Mouse (Mus musculus) embryonic facial prominence, embryonic 12.5 days (tissue): ENCODE measurements at regions not wholly inside any gene's neighbourhood (a gene's known extent, or its start where the extent isn't known, plus 50 kb on each side); places are given as distances from the start of the nearest gene placed in this dataset.
"Not testable (repeated sequence)": the region's sequence is repeated elsewhere in the genome, so short reads cannot be mapped to it uniquely, and the experiment has no call there.

ENCODE experiments used
- ATAC-seq: fragments of 200-750 bp; cut with Nextera tagmentation; 2 replicates; pipeline ENCODE4 v1.8.0; 2017; ENCODE audit not compliant: insufficient number of reproducible peaks, insufficient read depth, low FRiP score, low TSS enrichment
- H3K27ac ChIP-seq: fragments of 300-500 bp; sonication (generic); 2 replicates; pipeline ENCODE4 v1.5.1; 2016; ENCODE audit warnings: mild to moderate bottlenecking
- H3K27me3 ChIP-seq: fragments of 300-500 bp; sonication (generic); 2 replicates; pipeline ENCODE4 v1.6.1; 2016; ENCODE audit warnings: mild to moderate bottlenecking, moderate library complexity
- H3K36me3 ChIP-seq: fragments of 300-500 bp; sonication (generic); 2 replicates; pipeline ENCODE4 v1.6.1; 2016; ENCODE audit warnings: mild to moderate bottlenecking
- H3K4me1 ChIP-seq: fragments of 300-500 bp; sonication (generic); 2 replicates; pipeline ENCODE4 v1.6.1; 2016
- H3K4me2 ChIP-seq: fragments of 300-500 bp; sonication (generic); replicated peaks from 2 replicates; pipeline ENCODE4 v1.6.1; 2016; ENCODE audit warnings: mild to moderate bottlenecking, moderate library complexity
- H3K4me3 ChIP-seq: fragments of 300-500 bp; sonication (generic); 2 replicates; pipeline ENCODE4 v1.5.1; 2016; ENCODE audit warnings: mild to moderate bottlenecking
- H3K9ac ChIP-seq: fragments of 300-500 bp; sonication (generic); 2 replicates; pipeline ENCODE4 v1.6.1; 2016; ENCODE audit warnings: mild to moderate bottlenecking, moderate library complexity
- H3K9me3 ChIP-seq: fragments of 300-500 bp; sonication (generic); 2 replicates; pipeline ENCODE4 v1.6.1; 2016; ENCODE audit warnings: mild to moderate bottlenecking, moderate library complexity
- WGBS: fragments of 180-500 bp; shearing (Covaris S2); methylation state at CpG from one replicate; pipeline ENCODE4 v1.1.7; 2016; 5-methylcytosine and 5-hydroxymethylcytosine counted together

- ATAC-seq, H3K4me2 ChIP-seq, H3K4me1 ChIP-seq, H3K4me3 ChIP-seq, H3K27ac ChIP-seq, H3K9ac ChIP-seq, H3K27me3 ChIP-seq: not testable (repeated sequence)
- peaks cover 10% of the 10 kb centered on the region; the same call in 1 of the 2 replicates for H3K36me3 ChIP-seq
- whole genome bisulfite sequencing, result 97% methylated on average over 2 of the region's 2 CpGs
- H3K9me3 ChIP-seq, result peaks cover 18% of the 10 kb centered on the region
These were observed 76.0 kb downstream of the Zfp97 start for GRCm38 (mm10) chr17:17197229-17197628.

- Histone ChIP-seq H3K9me3 (no peaks in the 10 kb centered on the region), H3K36me3 (no peaks in the 10 kb centered on the region), H3K9ac (no peak overlapping the region), H3K4me1 (no peaks in the 10 kb centered on the region), H3K27ac (no peak overlapping the region), H3K4me2 (no peak overlapping the region), H3K4me3 (no peak overlapping the region), H3K27me3 (no peaks in the 10 kb centered on the region)
- WGBS, result 34% methylated on average over 2 of the region's 2 CpGs
- ATAC-seq, result no peak
These were observed 107.9 kb downstream of the Zfp97 start for GRCm38 (mm10) chr17:17229069-17229468.

- H3K4me1 ChIP-seq, H3K27me3 ChIP-seq, H3K36me3 ChIP-seq, H3K9me3 ChIP-seq, H3K27ac ChIP-seq: not testable (repeated sequence)
- peak overlapping the region; percentile 54 for H3K4me2 ChIP-seq
- H3K9ac ChIP-seq, result peak overlapping the region; percentile 60
- ATAC-seq, result peak; percentile 99
- WGBS, result under 1% methylated on average over 22 of the region's 22 CpGs
- peak overlapping the region; percentile 57 for H3K4me3 ChIP-seq
These were observed 113.3 kb downstream of the Zfp97 start for GRCm38 (mm10) chr17:17234329-17235185.

- H3K4me2 ChIP-seq, result peak overlapping the region; percentile 54
- H3K9ac ChIP-seq, result peak overlapping the region; percentile 60
- H3K36me3 ChIP-seq, H3K9me3 ChIP-seq, ATAC-seq, H3K27me3 ChIP-seq, H3K4me1 ChIP-seq, H3K27ac ChIP-seq: not testable (repeated sequence)
- 3% methylated on average over 5 of the region's 5 CpGs for WGBS
- H3K4me3 ChIP-seq, result peak overlapping the region; percentile 57
These were observed 113.9 kb downstream of the Zfp97 start for GRCm38 (mm10) chr17:17235186-17235482.
